Mouse (Mus musculus) E14TG2a.4 (cell line): Measurements from ENCODE around the gene Cox8b.

Source experiments
- CTCF ChIP-seq: conservative IDR thresholded peaks from 2 replicates; pipeline ENCODE4 v1.5.1; 2014; ENCODE audit warnings: low read length
- POU5F1 ChIP-seq: IDR thresholded peaks from 2 replicates; pipeline ENCODE4 v1.6.1; 2014; ENCODE audit warnings: low read length, borderline replicate concordance

GRCm38 (mm10) chr7:140927181-140927580, 26.9 kb upstream of the Cox8b start:
- TF ChIP-seq CTCF: no peak
- TF ChIP-seq POU5F1: no peak
